Mouse (Mus musculus) gastrocnemius, postnatal 14 days (tissue): ENCODE data around the gene Duox1. TPM values are rescaled to one million over a fixed set of nuclear protein-coding genes. Genes with fewer than 3 reads are reported as not detected.

ENCODE experiments used
- DNase-seq: peaks from one replicate; pipeline ENCODE4 v3.0.0; 2021; ENCODE audit warnings: mixed read lengths
- intact Hi-C: fragments of 180-260 bp; cut with DNase I; formaldehyde crosslinking; loops from one replicate; pipeline ENCODE4 v1.15.1; 2025; ENCODE audit warnings: low total_unique reads
- total RNA-seq, 2 experiments: library from RNA; stranded (reverse); gene quantifications; 2 replicates each; pipeline ENCODE4 v1.2.3; 2021

Duox1 gene
- total RNA-seq, 2 experiments from 2014 or later = 0.27 to 0.45 TPM

DNA sequence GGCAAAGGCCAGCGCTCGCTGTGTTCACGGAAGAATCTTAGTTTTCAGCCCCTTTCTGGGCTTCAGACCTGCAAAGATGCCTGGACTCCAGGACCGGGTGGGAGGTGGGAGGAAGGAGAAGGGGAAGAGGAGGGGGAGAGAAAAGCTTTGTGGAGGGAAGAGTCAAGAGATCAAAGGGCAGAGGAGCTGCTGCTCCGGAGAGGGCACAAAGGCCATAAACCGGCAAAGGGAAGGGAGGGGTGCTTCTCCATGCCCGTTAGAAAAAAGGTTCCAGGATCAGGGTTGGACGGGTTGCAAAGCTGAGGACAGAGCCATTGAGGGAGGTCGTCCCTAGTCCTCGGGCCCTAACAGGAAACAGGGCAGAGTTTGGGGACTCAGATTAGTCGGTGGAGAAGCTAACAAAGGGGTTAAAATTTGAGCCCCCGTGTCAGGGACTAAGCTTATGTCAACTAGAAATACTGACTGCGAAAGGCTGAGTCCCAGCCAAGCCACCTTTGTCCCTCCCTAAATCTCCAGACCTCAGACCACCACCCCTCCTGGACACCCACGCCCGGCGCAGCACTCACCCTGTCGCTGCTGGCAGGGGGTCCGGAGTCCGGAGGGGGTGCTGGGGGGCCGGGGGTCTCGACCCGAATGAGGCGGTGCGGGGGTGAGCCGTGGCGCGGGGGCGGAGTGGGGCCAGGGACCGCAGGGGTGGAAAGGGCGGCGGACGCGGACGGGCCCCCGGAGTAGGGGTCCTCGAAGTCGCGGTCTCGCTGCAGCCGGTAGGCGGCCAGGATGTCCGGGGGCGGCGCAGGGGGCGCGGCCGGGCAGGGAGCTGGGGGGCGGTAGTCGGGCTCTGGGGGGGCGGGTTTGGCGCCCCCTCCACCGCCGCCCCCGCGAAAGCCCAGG lies 52.9 kb downstream of the Duox1 start:
- DNase-seq = peak; percentile 64
- intact Hi-C loops = no loop called here

DNA sequence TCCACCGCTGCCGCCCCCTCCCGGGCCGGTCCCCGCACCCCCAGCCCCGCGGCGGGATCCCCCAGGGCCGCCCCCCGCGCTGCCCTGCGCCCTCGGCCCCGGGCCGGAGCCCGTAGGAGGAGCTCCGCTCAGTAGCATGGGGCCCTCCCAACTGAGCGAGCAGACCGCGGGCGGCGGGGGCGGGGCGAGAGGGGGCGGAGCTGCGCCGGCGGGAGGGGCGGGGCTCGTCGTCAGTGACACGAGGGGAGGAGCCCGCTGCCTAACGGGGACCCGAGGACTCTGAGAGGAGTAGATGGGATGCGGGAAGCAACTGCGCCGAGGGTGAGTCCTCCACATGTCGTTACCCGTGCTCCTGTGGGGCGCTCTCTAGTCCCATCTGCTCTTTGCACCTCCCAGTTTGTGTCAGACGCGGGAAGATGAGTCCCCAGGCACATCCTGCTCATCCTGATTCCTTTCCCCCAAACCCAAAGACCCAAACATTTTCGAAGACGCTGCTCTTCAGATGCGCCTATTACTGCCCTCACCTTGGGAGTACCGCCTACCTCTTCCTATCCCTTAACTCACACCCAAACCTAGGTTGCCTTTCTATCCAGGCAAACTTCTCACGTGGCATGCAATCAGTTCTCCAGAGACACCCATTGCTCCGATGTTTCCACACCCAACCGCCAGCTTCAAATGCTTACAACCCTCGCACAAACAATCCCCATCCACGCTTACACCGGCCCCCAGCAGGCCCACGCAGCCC lies 53.7 kb downstream of the Duox1 start, which contains the start of gene Shf:
Gene Shf, minus strand, starts transcription at position 168 of the 745 bp plus-strand sequence.
- intact Hi-C loops = no loop called here
- DNase-seq = peak; percentile 93

DNA sequence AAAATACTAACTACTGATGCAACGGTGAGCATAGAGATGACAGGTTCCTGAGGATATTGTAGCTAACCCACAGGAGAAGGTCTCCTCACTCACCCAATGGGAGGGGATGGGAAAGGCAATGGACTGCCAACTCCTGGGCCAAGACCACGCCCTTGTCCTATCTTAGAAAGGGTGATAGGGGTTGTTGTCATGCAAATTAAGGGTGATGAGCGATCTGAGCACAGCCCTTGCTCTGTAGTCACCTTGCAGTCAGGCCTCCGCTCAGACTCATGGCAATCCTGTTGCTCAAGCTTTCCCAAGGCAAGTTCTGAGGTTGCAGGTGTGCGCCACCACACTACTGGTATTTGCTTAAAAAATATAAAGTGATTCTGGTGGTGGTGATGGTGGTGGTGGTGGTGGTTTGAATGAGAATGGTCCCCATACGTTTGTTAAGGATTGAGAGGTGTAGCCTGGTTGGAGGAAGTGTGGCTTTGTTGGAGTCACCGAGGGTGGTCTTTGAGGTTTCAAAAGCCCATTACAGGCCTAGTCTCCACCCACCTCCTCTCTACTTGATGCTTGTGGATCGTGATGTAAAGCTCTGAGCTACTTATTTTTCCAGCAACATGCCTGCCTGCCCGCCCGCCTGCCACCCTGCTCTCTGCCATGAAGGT lies 54.8 kb downstream of the Duox1 start:
- intact Hi-C loops = no loop called here
- no peak for DNase-seq

DNA sequence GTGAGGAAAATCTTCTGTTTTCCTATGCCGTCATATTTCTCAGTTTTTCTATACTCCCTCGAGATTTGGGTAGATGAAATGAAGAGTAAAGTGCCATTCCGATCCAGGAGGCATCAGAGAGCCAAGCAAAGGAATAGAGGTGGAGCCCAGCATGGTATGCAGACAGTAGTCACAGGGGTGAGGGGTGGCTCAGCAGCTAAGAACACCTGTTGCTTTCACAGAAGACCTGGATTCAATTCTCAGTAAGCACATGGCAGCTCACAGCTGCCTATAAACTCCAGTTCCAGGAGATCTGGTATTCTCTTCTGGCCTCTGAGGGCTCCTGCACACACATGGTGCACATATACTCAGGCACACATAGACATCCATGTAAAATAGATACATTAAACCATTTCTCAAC lies 56.6 kb downstream of the Duox1 start:
- no peak for DNase-seq
- intact Hi-C loops = no loop called here

DNA sequence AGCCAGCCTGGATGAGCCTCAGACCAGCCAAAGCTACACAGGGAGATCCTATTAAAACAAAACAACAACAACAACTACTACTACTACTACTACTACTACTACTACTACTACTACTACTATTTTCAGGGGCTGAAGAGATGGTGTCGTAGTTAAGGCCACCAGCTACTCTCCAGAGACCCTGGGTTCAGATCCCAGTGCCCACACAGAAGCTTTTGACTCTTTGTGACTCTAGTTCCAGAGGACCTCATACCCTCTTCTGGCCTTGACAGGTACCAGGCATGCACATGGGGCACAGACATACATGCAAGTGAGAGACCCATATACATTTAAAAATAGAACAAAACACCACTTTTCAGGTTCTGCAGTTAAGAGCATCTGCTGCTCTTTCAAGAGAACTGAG lies 57.1 kb downstream of the Duox1 start:
- intact Hi-C loops = no loop called here
- no peak for DNase-seq

DNA sequence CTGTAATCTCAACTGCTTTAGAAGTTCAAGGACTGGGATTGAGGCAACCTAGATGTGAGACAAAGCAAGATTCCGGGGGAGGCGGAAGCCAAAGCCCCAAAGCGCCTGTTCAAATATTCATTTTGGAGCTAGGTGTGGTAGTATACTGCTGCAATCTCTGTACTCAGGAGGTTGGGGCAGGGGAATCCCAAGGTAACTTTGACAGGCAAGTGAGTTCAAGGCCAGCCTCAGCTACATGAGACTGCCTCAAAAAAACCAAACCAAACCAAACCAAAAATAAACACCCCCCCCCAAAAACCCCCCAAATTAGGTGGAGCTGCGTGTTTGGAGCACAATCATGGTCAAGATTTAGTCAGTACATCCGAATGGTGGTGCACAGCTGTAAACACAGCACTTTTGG lies 58.5 kb downstream of the Duox1 start:
- intact Hi-C loops = no loop called here
- no peak for DNase-seq

DNA sequence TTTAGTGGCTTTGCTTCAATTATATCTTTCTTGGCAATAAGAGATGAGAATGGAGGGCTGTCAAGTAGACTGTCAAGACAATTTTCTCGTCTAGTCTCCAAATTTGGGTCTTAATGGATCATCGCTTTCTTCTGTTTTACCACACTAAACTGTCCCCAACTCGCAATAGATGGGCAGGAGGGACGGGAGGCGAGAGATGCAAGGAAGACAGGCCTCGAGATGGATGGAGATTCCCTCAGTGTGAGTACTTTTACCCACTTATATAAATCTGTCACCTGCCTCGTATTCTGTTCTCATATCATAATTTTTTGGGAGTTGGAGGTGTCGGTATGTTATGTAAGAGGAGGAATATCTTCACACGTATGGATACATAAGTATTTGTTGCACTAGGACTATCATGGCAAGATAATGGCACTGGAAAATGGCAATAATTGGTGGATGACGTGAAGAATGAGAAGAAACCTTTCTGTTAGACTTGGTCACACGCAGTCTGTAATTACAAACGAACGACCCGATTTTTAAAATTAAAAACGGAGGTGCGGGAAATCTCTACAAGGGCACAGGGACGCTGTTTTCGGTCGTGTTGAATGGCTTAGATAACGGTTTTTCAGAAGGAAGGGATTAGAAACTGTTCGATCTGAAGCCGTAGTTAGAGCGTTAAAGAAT lies 59.3 kb downstream of the Duox1 start:
- intact Hi-C loops = no loop called here

DNA sequence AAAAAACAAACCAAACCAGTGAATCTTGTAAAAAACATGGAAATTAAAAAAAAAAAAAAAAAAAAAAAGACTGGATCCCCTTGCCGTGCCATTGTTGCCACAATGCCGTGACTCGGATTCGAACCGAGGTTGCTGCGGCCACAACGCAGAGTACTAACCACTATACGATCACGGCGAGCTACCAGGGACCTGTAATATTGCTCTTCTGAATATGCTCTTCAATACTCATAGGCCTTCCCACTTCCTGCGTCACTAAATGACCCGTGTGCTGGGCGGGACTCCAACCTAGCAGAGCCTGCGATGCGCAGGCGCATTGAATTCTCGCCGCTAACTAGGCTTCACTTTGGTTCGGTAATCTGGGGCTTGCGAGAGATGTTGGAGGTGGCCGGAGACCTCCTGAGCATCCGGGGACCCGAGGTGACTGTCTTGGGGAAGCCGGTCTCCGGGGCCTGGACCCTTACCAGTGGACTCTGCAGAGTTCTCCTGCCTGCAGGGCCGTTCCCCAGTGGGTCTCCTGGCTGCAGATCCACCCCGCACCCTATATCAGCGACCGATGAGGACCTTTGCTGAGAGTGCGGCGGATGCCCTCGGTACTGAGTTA lies 60.0 kb downstream of the Duox1 start:
- intact Hi-C loops = no loop called here
- peak; percentile 91 for DNase-seq

More for the DNA sequence above, 59.3 kb downstream of the Duox1 start:
- no peak for DNase-seq

DNA sequence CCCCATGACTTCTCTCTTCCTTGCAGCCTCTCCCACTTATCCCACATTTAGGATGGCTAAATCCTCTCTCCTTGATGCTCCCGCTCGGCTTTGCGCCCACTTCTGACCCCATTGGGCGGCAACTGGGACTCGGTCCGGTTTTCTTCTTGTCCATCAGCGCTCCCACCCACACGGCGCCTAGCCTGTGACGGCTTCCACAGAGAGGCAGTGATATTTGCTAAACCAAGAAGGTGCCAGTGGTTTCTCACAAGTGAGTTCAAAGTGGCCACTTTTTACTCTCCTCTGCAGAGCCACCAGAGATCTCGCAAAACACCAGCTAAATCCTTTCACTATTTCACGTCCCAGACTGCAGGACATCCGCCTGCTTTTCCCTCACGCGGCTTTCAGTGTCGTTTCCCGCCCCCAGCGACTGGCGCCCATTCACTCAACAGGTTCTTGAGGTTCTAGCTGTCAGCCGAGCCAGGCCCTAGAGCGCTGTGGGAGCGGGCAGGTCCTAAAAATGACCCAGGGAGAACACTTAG lies 60.6 kb downstream of the Duox1 start:
- DNase-seq = peak; percentile 42
- intact Hi-C loops = no loop called here

DNA sequence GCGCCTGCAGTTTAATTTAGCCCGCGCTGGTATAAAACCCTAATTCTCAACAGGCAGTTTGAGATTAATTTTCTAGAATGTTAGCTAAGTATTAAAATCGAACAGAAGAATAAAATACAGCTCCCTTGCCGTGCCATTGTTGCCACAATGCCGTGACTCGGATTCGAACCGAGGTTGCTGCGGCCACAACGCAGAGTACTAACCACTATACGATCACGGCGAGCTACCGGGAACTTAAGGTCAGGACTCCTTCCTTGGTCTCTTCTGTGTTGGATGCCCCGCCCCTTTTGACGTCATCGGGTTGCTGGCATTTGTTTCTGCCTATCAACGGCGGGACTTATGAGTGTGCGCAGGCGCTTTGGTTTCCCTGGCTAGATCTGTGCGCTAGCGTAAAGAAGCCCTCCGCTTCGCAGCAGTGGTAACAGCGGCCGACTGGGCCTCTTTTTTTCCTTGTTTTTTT lies 61.8 kb downstream of the Duox1 start:
- intact Hi-C loops = no loop called here
- DNase-seq = peak; percentile 95

DNA sequence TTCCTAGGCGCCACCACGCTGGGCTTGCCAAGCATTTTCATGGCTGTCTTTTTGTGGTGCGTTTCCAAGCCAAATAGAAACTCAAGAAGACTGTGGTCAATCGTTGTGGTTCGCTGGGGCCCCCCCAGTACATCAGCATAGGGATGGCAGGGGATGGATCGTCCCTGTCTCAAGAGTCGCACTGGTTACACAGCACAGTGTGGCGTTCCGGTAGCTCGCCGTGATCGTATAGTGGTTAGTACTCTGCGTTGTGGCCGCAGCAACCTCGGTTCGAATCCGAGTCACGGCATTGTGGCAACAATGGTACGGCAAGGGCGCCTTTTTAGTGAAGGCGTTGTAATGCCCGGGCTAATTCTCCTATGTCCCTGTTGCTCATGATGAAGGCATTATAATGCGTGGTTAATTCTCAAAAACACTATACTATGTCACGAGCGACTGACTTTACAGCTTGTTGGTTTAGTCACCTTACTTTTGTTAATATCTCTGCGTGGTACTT lies 62.3 kb downstream of the Duox1 start:
- intact Hi-C loops = no loop called here
- peak; percentile 64 for DNase-seq

DNA sequence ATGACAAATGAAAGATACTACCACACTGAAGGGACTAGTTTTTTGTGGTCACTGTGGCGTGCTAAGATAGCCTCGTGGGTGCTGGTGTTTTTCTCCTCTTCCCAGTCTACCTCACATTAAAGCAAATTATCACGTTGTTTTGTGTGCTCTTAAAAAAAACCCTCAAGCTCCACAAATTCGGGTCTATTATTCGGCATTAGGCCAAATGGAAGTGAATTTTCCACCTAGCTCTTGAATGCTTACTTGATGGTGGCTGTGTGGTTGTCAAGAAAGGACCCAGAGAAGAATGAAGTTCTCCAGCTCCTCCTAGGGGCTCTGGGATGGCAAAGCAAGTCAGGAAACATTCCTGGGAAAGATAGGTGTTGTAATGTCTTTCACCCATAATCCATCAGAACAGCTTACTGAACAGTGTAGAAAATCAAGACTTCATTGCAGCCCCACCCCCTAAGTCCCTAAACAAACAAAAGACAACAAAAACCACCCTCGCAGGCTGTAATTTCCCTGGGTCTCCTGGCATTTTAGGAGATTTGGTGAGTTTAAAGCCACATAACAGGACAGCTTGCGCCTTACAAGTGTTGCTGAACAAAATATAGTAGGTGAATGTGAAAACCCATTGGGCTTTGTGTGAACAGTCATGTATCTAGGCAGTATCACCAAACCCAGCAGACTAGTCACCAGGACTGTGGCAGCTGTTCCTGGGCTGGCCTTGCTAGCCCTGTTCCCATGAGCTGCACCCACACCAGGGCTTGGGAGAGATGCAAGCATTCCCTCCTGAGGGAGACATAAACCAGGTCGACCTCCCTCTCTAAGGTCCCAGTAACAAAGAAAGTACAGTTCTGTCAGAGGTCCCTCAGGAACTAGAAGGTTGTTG lies 63.2 kb downstream of the Duox1 start:
- no peak for DNase-seq
- intact Hi-C loops = no loop called here

DNA sequence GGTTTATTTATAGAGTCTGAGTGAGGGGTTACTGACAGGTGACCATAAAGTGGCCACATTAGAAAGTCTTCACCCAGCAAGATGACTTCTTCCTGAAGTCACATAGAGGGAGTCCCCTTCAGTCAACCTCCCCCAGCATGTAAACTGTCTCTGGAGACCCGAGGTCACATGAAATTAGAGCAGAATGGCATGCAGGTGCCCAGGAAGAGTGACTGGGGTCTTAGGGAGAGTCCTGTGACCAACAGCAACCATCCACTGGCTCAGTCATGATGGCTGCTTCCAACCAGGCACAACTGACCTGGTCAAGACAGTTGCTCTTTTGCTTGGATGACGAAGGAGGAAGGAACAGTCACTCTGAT lies 63.8 kb downstream of the Duox1 start:
- no peak for DNase-seq
- intact Hi-C loops = no loop called here

DNA sequence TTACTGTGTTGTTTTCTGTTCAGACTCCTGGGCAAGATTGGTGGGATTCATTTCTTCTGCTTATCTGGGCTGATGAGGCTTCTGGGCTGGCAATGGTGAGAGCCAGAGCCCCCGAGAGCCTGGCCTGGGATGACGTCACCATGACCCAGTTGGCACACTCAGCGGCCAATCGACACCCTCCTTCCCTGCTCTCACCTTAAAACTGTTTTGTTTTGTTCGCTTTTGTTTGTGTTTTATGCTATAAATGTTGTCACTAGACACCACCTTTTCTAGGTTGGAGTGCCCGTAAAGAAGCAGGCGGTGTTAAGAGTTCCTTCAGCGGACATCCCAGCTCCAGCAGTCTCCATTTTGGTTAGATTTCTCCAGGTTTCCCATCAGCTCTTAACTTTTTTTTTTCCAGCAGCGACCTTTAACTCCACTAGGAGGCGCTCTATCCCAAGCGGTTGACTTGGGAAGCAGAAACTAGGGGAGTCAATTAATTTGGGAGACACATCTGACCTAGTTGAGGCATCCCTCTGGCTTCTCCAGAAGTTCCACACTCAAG lies 65.4 kb downstream of the Duox1 start:
- DNase-seq = peak; percentile 40
- intact Hi-C loops = loop anchor here (5.0 to 10.0 kb wide), 3 partner anchors 86 to 244 kb away; no protein-coding TSS in a partner anchor

DNA sequence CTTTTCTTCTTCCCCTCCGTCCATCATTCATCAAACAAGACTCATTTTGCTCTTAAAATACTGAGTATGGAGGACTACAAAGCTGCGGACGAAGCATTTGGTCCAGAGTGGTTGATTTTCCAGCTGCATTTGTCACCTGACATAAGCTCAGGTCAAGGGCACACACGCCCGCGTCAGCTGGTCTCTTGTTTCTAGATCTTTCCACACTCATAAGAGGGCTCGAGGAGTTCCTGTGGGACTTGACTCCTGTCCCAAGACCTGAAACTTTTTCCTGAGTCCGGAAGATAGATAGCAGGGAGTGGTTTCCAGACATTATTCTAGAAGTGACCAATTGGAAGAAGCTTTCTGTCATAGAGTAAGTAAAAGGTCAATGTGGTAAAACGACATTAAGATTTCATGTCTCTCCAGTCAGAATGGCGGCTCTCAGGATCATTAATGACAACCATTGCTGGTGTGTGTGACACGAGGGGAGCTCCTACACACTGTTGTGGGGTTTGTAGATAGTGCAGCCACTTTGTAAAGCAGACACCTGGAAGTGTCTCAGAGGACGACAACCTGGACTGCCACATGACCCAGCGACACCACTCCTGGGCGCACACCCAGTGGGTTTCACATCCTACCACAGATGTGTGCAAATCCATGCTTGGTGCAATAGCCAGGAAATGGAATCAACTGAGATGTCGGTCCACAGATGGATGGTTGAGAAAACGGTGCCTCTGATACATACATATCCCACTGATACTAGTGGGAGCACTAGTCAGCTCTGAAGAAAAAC lies 66.0 kb downstream of the Duox1 start:
- intact Hi-C loops = loop anchor here (5.0 to 10.0 kb wide), 3 partner anchors 86 to 243 kb away; no protein-coding TSS in a partner anchor

DNA sequence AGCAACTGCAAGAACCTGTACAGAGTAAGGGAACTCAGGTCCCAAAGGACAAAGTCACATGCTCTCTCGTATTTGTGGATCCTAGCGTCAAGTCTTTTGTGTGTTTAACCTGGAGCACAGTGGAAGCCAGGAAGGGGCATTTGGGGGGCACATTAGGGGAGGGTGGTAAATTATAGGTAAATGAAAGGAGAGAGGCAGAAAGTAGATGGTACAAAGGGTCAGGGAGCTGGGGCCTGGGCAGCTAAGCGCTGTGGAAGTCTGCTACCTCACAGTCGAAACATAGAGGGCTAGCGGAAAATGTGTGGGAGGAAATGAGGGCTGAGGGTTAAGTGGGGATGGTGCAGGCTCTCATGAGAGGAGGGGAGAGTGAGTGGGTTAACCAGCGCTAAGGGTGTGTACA lies 66.6 kb downstream of the Duox1 start:
- intact Hi-C loops = loop anchor here (5.0 to 10.0 kb wide), 3 partner anchors 85 to 243 kb away; no protein-coding TSS in a partner anchor
- no peak for DNase-seq

More for the DNA sequence above, 66.0 kb downstream of the Duox1 start:
- no peak for DNase-seq

DNA sequence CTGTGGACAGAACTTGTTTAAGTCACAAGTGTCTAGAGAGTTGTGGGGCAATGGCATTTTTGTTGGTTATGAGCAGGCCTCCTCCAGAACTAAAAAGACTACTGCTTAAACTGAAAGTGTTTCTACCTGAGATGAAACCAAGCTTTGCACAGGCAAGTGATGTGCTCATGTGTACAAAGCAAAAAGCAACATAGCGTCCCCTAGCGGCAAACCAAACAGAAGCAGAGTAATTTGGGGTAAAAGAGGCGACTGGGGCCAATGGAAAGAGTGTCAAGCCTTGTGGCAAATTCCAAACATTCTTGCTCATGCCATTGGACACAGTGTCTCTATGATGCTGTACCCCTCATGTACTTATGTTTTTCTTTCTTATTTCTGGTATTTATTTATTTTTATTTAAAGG lies 69.6 kb downstream of the Duox1 start:
- DNase-seq = no peak
- intact Hi-C loops = loop anchor here (10.0 kb wide), 1 partner anchor 240 kb away; no protein-coding TSS in a partner anchor
